Mouse (Mus musculus) 416B (cell line): ENCODE results near the gene Jmjd8.

Source experiments
- DNase-seq: peaks from one replicate; pipeline ENCODE4 v3.0.0; 2011; ENCODE audit warnings: low read depth

The Jmjd8 gene

GRCm38 (mm10) chr17:25832436-25833290, 4.0 kb downstream of the Jmjd8 start:
- DNase-seq = peak; percentile 100

- peak; percentile 99 for DNase-seq
These were observed 4.6 kb downstream of the Jmjd8 start, which contains the start of gene Stub1 for GRCm38 (mm10) chr17:25833291-25833663. Gene Stub1 (minus strand): TSS chr17:25833404.

- no peak for DNase-seq
These were observed 5.4 kb downstream of the Jmjd8 start for GRCm38 (mm10) chr17:25833961-25834594.

GRCm38 (mm10) chr17:25834595-25835222, 6.0 kb downstream of the Jmjd8 start:
- DNase-seq = no peak

GRCm38 (mm10) chr17:25835301-25835700, 6.6 kb downstream of the Jmjd8 start:
- DNase-seq = no peak

- no peak for DNase-seq
These were observed 7.1 kb downstream of the Jmjd8 start for GRCm38 (mm10) chr17:25835816-25836215.

- DNase-seq = no peak
These were observed 7.9 kb downstream of the Jmjd8 start for GRCm38 (mm10) chr17:25836397-25837075.

GRCm38 (mm10) chr17:25837076-25837410, 8.4 kb downstream of the Jmjd8 start, which contains the start of gene Rhbdl1:
Gene Rhbdl1 (minus strand): TSS chr17:25837295.
- no peak for DNase-seq

GRCm38 (mm10) chr17:25837533-25837932, 8.9 kb downstream of the Jmjd8 start:
- DNase-seq = no peak

GRCm38 (mm10) chr17:25838904-25839303, 10.2 kb downstream of the Jmjd8 start:
- no peak for DNase-seq

GRCm38 (mm10) chr17:25839455-25840235, 11.0 kb downstream of the Jmjd8 start:
- no peak for DNase-seq

- DNase-seq = no peak
These were observed 11.9 kb downstream of the Jmjd8 start for GRCm38 (mm10) chr17:25840519-25840918.

GRCm38 (mm10) chr17:25841117-25841880, 12.6 kb downstream of the Jmjd8 start, which contains the start of gene Gm20683:
Gene Gm20683 (minus strand): TSS chr17:25841763.
- DNase-seq = no peak

GRCm38 (mm10) chr17:25842509-25842908, 13.8 kb downstream of the Jmjd8 start:
- no peak for DNase-seq

GRCm38 (mm10) chr17:25843122-25843521, 14.5 kb downstream of the Jmjd8 start:
- no peak for DNase-seq

- DNase-seq = no peak
These were observed 15.1 kb downstream of the Jmjd8 start for GRCm38 (mm10) chr17:25843636-25844395.

- DNase-seq = peak; percentile 95
These were observed 15.8 kb downstream of the Jmjd8 start, which contains the start of gene Rhot2 for GRCm38 (mm10) chr17:25844396-25844901. Gene Rhot2 (minus strand): TSS chr17:25844851.

GRCm38 (mm10) chr17:25860229-25860628, 31.6 kb downstream of the Jmjd8 start:
- no peak for DNase-seq

- peak; percentile 94 for DNase-seq
These were observed 32.4 kb downstream of the Jmjd8 start, which contains the start of gene Wdr90 for GRCm38 (mm10) chr17:25860832-25861703. Gene Wdr90 (minus strand): TSS chr17:25861501.
